Mouse (Mus musculus) B cell, adult (primary cell): ENCODE measurements around the gene Ciz1. TPM values are rescaled to one million over a fixed set of nuclear protein-coding genes. Genes with fewer than 3 reads are reported as not detected.

Experiments
- total RNA-seq: library from RNA; stranded (reverse); gene quantifications from 4 replicates; pipeline ENCODE4 v1.2.4, GENCODE M21; 2023; ENCODE audit not compliant: inconsistent age

The Ciz1 gene
- 126 to 147 TPM (median 133 TPM) in 4 replicates for total RNA-seq

DNA sequence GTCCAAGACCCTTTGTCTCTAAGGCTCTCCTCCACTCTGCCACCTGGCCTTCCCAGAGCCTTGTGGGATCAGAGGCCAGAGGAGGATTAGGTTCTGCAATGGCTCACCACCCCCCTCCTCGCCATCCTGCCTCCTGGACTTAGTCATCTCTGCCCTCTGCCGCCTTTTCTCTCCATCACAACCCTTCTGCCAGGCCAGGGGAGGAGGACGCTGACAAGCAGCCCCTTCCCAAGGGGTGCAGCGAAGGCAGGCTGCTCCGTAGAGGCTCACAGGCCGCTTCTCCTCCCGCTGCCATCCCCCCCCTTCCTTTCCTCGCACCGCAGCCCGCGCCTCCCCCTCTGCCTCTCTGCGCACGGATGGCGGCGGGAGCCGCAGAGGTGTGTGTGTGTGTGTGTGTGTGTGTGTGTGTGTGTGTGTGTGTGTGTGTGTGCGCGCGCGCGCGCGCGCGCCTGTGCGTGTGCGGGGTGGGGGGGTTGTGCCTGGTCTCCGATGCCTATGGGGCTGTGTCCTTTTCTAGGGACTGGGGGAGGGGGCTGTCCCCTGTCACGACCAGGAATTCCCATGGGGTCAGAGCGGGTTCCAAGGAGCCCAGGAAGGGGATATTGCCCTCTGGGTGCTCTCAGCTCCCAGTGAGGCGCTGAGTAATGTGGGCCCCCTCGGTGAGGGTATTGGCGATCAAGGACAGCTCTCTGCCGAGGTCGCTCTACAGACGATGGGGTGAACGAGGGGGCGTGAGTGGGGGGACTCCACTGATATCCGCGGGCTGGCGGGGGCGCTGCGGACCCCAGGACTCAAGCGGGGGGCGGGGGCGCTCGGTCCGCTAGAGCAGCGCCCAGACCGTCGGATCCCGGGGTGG is at the start of gene Ciz1:
Ciz1 (plus strand) TSS at position 177 of the 856 bp plus-strand sequence.

DNA sequence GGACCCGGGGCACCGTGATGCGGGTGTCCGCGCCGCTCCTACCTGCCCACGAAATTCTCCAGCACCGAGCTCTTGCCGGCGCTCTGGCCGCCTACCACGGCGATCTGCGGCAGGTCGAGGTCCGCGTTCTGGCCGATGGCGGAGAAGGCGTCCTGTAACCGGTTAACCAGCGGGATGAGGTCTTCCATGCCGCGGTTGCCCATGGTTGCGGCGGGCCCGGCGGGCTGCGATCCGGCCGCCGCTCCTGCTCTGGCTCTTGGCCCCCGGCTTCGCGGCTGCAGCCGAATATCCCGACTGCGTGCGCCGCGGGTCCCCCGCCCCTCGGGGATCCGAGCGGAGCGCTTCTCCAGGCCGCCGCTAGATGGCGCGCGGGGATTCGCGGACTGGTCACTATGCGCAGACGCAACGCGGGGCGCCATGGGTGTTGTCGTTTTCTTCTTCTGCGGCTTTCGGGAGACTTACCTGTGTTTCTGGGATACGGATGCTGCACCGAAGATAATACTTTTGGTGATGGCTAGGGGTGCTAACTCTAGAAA is 948 bp downstream of the Ciz1 start, which contains the start of gene Dnm1:
Dnm1 (minus strand) TSS at position 332 of the 536 bp plus-strand sequence.

DNA sequence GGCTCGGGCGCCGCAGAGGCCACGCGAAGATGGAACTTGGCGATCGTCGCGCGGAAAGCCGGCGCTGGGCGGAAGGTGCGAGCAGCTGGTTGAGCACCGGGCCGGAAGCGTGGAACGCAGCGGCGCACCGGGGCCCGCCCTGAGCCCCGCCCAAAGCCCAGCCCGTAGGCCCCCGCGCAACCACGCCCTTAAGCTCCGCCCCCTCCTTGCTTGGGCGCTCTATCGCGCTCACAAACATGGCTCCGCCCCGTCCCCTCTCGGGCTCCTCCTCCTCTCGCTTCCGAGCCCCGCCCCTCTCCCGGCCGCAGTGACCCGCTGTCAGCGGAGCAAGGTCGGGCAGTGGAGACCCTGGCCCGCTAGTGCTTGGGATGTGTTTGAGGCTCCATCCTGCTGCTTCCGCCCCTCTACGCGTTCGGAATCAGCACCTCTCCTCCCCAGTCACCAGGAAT is 29.7 kb downstream of the Ciz1 start, which contains the start of gene 1110008P14Rik:
1110008P14Rik (minus strand) TSS at position 164 of the 449 bp plus-strand sequence.

DNA sequence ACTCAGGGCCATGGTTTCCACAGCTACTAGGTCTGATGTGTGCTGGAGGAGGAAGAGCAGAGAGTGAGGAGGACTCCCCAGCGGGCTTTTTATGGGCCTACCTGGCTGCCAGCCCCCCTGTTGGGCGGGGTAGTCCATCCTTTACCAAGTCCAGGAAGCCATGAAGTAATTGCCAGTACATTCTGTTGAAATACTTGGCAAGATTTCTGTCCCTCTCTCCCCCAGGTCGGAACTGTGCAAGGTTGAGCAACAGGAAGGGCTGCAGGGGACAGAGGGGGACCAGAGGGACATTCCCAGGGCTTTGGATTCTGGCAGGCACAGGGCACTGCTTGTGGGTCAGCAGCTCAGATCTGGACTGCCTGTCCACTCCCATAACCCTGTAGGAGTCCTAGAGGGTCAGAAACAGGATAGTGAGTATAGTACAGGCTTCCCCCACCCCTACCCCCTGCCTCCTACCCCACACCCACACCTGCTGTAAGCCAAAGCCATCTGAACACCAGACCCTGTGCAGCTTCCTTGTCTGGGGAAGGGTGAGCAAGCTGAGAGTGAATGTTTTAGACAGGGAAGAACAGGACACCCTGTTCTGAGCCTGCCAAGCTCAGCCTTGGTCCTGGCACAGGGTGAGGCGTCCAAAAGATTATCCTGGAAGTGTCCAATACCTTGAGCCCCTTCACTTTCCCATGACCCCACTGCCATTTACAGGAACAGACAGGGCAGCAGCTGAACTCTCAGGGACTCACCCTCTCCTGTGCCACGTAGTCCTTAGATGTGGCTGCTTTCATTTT is 35.8 kb downstream of the Ciz1 start, which contains the start of gene Lcn2:
Lcn2 (minus strand) TSS at position 547 of the 785 bp plus-strand sequence.

DNA sequence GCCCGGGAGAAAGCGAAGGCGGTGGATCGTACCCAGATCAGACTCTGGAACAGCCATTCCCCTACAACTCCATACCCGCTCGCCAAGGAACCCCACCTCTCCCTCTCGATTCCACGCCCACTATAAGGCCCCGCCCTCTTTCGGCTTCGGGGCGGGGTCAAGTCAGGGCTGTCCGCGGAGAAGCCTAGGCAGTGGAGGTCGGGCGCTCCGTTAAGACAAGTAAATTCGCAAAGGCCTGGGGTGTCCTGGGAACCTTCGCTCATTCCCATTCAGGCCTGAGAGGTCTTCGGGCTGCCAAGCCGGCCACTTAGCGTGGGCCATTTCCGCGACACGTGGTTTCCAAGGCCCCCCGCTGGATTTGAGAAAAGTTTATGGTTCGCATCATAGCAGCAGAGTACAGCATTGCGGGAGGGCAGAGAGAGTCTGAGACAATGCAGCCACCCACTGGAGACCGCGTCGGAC is 43.4 kb downstream of the Ciz1 start, which contains the start of gene Ptges2:
Ptges2 (plus strand) TSS at position 413 of the 462 bp plus-strand sequence.

Other genes starting within 250 kb of the Ciz1 start
- gene Prrc2b, start 201.2 kb upstream of the Ciz1 start, total RNA-seq: 89.7 to 94.7 TPM (median 92.9 TPM) in 4 replicates
- 17.6 to 21.2 TPM (median 19.9 TPM) in 4 replicates for gene Pomt1, start 115.7 kb upstream of the Ciz1 start, total RNA-seq
- 109 to 127 TPM (median 120 TPM) in 4 replicates for gene Uck1, start 92.2 kb upstream of the Ciz1 start, total RNA-seq
- gene Golga2, start 64.9 kb upstream of the Ciz1 start, total RNA-seq: 56.2 to 71.6 TPM (median 64.4 TPM) in 4 replicates
- 88.2 to 99.8 TPM (median 91.9 TPM) in 4 replicates for gene Swi5, start 64.3 kb upstream of the Ciz1 start, total RNA-seq
- not detected in 4 replicates for gene Dnm1, start 1.0 kb downstream of the Ciz1 start, total RNA-seq
- 46.4 to 54.8 TPM (median 49.3 TPM) in 4 replicates for gene 1110008P14Rik, start 29.6 kb downstream of the Ciz1 start, total RNA-seq
- gene Lcn2, start 35.9 kb downstream of the Ciz1 start, total RNA-seq: 0.93 to 1.2 TPM (median 1.0 TPM) in 3 of 4 replicates, not detected in the other
- 5.7 to 12.4 TPM (median 10.7 TPM) in 4 replicates for gene Ptges2, start 43.6 kb downstream of the Ciz1 start, total RNA-seq
- 4.0 to 5.6 TPM (median 4.4 TPM) in 4 replicates for gene Naif1, start 98.1 kb downstream of the Ciz1 start, total RNA-seq
- 34.7 to 41.9 TPM (median 39.7 TPM) in 4 replicates for gene Slc25a25, start 99.1 kb downstream of the Ciz1 start, total RNA-seq
- gene Fam102a, start 183.0 kb downstream of the Ciz1 start, total RNA-seq: 61.5 to 65.8 TPM (median 63.9 TPM) in 4 replicates
- gene Dpm2, start 218.5 kb downstream of the Ciz1 start, total RNA-seq: 66.0 to 73.0 TPM (median 69.5 TPM) in 4 replicates
- 0.64 to 0.84 TPM (median 0.79 TPM) in 4 replicates for gene Pip5kl1, start 222.5 kb downstream of the Ciz1 start, total RNA-seq
- gene 9430097D07Rik, start 223.4 kb downstream of the Ciz1 start, total RNA-seq: not detected in 4 replicates
- gene St6galnac4, start 234.8 kb downstream of the Ciz1 start, total RNA-seq: 60.4 to 66.2 TPM (median 64.5 TPM) in 4 replicates
- gene St6galnac6, start 247.4 kb downstream of the Ciz1 start, total RNA-seq: 7.2 to 13.8 TPM (median 9.2 TPM) in 4 replicates